Mouse (Mus musculus) C2C12 (cell line): ENCODE measurements around the gene Sinhcaf. TPM values are rescaled to one million over a fixed set of nuclear protein-coding genes. Genes with fewer than 3 reads are reported as not detected.

Experiments used
- H3K27me3 ChIP-seq: one replicate; pipeline ENCODE4 v1.6.1; 2011; ENCODE audit not compliant: control insufficient read depth, insufficient read depth, insufficient read length
- H3K36me3 ChIP-seq: one replicate; pipeline ENCODE4 v1.6.1; 2011; ENCODE audit not compliant: control insufficient read depth, insufficient read depth
- H3K4me3 ChIP-seq: one replicate; pipeline ENCODE4 v1.5.1; 2011; ENCODE audit warnings: mild to moderate bottlenecking, control low read depth; ENCODE audit not compliant: poor library complexity, insufficient read depth, severe bottlenecking
- H3K79me2 ChIP-seq: one replicate; pipeline ENCODE4 v1.6.1; 2011; ENCODE audit not compliant: control insufficient read depth, insufficient read depth
- H3K79me3 ChIP-seq: one replicate; pipeline ENCODE4 v1.6.1; 2011; ENCODE audit warnings: low read depth, control low read depth
- H3ac ChIP-seq: one replicate; pipeline ENCODE3; 2011; ENCODE audit warnings: low read depth; ENCODE audit not compliant: control insufficient read depth, insufficient read length
- CEBPB ChIP-seq: IDR thresholded peaks from one replicate; pipeline ENCODE4 v1.6.1; 2011; ENCODE audit warnings: low read depth, mild to moderate bottlenecking, control low read depth, moderate library complexity
- CTCF ChIP-seq: IDR thresholded peaks from one replicate; pipeline ENCODE4 v1.5.1; 2011; ENCODE audit not compliant: control insufficient read depth, insufficient read depth, insufficient read length
- FOSL1 ChIP-seq: IDR thresholded peaks from one replicate; pipeline ENCODE4 v1.8.0; 2011; ENCODE audit warnings: mild to moderate bottlenecking, low read length; ENCODE audit not compliant: poor library complexity, insufficient read depth, severe bottlenecking
- MAX ChIP-seq: IDR thresholded peaks from one replicate; pipeline ENCODE4 v1.6.1; 2011; ENCODE audit warnings: mild to moderate bottlenecking, control low read depth
- MYOD1 ChIP-seq: IDR thresholded peaks from one replicate; pipeline ENCODE4 v1.6.1; 2011; ENCODE audit warnings: low read depth; ENCODE audit not compliant: control insufficient read depth, insufficient read length
- MYOG ChIP-seq: IDR thresholded peaks from one replicate; pipeline ENCODE4 v1.6.1; 2011; ENCODE audit not compliant: control insufficient read depth, insufficient read length; ENCODE audit errors: extremely low read depth
- USF1 ChIP-seq: IDR thresholded peaks from one replicate; pipeline ENCODE4 v1.6.1; 2011; ENCODE audit warnings: low read depth, mild to moderate bottlenecking, control low read depth, moderate library complexity
- polyA plus RNA-seq: library from polyadenylated mRNA; unstranded; fragments of >200 nt; fragmentation: generic; extraction: Trizol; gene quantifications from one replicate; pipeline ENCODE4 v1.2.1, GENCODE M21; 2012; ENCODE audit warnings: missing spikeins

Gene Sinhcaf
- polyA plus RNA-seq, 1 experiment: 22.4 TPM

DNA sequence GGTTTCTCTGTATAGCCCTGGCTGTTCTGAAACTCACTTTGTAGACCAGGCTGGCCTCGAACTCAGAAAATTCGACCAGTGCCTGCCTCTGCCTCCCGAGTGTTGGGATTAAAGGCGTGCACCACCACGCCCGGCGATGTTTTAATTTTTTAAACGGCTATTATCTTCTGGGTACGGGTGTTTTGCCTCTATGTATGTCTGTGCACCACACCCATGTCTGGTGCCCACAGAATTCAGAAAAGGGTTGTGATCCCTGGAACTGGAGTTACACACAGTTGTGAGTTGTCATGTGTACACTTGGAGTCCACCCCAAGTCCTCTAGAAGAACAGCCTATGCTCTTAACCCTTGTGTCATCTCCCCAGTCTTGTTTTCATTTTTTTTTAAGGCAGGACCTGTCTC lies 39.3 kb downstream of the Sinhcaf start:
- Histone ChIP-seq H3ac (no peak overlapping the region), H3K79me2 (no peaks in the 10 kb centered on the region), H3K36me3 (no peaks in the 10 kb centered on the region), H3K79me3 (no peaks in the 10 kb centered on the region), H3K27me3 (no peaks in the 10 kb centered on the region), H3K4me3 (no peak overlapping the region)
- TF ChIP-seq MYOG (no peak), USF1 (no peak), FOSL1 (no peak), CTCF (no peak), MAX (no peak), MYOD1 (no peak), CEBPB (no peak)

DNA sequence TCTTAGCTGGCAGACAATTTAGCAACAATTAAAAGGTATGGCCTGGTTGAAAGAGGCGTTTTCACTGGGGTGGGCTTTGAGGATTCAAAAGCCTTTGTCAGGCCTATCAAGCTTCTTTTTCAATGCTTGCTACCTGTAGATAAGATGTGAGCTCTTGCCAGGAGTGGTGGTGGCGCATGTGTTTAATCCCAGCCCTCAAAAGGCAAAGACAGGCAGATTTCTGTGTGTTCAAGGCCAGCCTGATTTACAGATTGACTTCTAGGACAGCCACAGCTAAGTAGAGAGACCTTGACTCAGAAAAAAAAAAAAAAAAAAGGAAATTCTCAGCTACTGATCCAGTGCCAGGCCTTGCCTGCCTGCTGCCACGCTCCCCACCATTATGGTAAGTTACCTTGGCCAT lies 43.5 kb downstream of the Sinhcaf start:
- Histone ChIP-seq H3K36me3 (no peaks in the 10 kb centered on the region), H3K79me3 (no peaks in the 10 kb centered on the region), H3K4me3 (no peak overlapping the region), H3ac (no peak overlapping the region), H3K79me2 (no peaks in the 10 kb centered on the region), H3K27me3 (no peaks in the 10 kb centered on the region)
- TF ChIP-seq CEBPB: no peak
- TF ChIP-seq MYOD1: no peak
- TF ChIP-seq CTCF: no peak
- TF ChIP-seq MAX: no peak

DNA sequence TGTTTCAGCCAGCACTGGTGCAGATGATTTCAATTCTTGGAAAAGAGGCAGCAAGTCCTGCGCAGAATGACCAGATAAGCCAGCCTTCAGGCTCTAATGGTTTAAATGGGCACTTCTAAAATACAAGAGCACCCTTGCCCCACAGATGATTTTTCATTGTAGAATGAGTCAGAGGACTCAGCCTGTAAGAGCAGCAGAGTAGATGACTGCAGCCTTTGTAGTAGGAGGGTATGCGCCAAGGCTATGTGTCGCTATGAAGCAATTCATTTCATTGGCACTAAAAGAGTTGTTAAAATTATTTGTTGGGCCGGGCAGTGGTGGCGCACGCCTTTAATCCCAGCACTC lies 49.8 kb downstream of the Sinhcaf start:
- Histone ChIP-seq H3K79me2 (no peaks in the 10 kb centered on the region), H3K79me3 (no peaks in the 10 kb centered on the region), H3K27me3 (no peaks in the 10 kb centered on the region), H3K4me3 (peak overlapping the region; percentile 45), H3K36me3 (no peaks in the 10 kb centered on the region), H3ac (peak overlapping the region; percentile 82)
- TF ChIP-seq USF1: no peak
- TF ChIP-seq MYOD1: no peak
- TF ChIP-seq CTCF: no peak
- TF ChIP-seq MYOG: no peak
- no peak for TF ChIP-seq FOSL1
- TF ChIP-seq CEBPB: no peak
- no peak for TF ChIP-seq MAX

DNA sequence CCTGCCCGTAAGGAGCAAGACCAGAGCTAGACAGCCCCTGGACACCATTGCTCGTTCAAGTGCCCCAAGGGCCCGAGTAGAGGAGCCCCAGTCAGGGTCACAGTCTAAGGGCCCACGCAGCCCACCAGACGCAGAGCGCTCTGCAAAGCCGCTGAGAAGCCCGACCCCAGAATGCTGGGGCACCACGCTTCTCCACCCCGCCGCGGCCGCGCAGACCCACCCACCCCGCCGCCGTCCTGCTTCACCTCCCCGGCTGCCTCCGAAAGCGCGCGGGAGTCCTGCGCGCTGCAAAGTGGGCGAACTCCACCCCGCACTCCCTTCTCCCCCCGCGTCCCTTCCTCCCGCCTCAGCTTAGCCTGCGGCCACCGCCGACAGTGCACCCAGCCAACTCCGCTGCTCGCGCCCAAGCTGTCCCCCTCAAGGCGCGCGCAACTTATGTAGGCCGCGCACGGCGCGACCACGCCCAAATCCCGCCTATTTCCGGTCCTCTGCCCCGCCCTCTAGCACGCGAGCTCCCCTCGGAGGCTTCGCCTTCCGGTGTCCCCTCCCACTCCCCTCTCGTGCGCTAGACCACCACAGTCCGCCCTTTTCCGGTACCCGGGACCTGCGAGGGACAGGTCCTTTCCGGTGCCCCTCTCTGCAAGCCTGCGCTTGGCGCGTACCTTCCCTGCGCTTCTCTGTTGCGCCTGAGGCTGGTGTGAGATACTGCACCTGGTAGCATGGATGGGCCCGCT lies 50.3 kb downstream of the Sinhcaf start, which contains the start of gene Caprin2:
Caprin2 (minus strand) TSS at position 465 of the 734 bp plus-strand sequence.
- peak within 1 kb of the TSS; percentile 45 for H3K4me3 ChIP-seq
- TF ChIP-seq CTCF (no peak), MYOD1 (no peak), FOSL1 (no peak), MAX (no peak), CEBPB (no peak), USF1 (no peak), MYOG (no peak)
- no peaks in the 10 kb centered on the region for H3K79me3 ChIP-seq
- H3K79me2 ChIP-seq: no peaks in the 10 kb centered on the region
- H3K36me3 ChIP-seq: no peaks in the 10 kb centered on the region
- H3K27me3 ChIP-seq: no peaks in the 10 kb centered on the region
- peak within 1 kb of the TSS; percentile 82 for H3ac ChIP-seq

DNA sequence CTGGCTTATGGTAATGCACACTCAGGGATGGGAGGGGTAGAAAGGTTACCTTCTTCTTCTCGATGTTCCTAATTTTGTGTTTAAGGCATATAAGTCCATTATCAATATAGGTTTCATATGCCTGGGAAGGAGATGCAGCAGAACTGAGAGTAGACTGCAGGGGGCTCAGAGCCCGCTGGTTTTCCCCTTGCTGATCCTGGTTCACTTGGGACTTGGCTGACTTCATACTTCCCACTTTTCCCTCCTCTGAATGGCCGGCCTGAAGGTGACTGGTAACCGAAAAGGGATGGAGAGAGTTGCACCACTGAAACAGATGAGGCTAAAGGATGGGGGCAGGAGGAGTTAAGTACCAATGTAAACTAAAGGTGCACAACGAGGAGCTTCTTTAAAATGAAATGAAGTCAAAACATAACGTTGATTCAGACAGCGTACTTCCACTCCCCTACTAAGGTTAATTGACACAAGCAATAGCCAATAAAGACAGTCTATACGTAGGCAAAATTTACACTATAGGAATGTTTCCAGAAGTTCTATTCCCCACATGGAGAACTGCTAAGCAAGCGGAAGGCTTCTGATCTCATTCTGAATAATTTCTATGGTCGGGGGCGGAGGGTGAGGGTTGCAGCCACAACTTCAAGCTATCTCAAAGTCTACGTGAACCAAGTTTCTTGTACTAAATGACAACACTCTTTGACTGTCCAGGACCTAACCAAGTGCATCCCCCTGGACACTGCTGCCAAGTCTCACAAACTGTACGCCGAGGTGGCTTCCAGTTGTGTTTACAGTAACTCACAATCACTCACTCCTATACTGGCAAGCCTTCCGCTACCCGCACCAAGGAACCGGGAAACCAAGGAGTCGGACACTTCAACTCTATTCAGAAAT lies 51.1 kb downstream of the Sinhcaf start:
- H3K79me2 ChIP-seq: no peaks in the 10 kb centered on the region
- no peaks in the 10 kb centered on the region for H3K36me3 ChIP-seq
- no peaks in the 10 kb centered on the region for H3K27me3 ChIP-seq
- H3ac ChIP-seq: peak overlapping the region; percentile 82
- H3K79me3 ChIP-seq: no peaks in the 10 kb centered on the region
- peak overlapping the region; percentile 45 for H3K4me3 ChIP-seq
- TF ChIP-seq MAX (no peak), CTCF (no peak), CEBPB (no peak), MYOD1 (no peak), MYOG (no peak), FOSL1 (no peak), USF1 (no peak)

DNA sequence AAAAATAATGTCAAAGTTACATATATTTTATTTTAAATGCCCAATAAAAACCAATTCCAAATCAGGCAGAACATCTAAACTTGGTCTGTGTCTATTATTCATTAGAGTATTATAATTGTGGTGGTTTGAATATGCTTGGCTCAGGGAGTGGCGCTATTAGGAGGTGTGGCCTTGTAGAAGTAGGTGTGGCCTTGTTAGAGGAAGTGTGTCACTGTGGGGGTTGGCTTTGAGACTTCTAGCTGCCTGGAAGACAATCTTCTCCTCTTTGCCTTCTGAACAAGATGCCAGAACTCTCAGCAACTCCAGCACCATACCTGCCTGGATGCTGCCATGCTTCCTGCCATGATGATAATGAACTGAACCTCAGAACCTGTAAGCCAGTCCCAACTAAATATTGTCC lies 72.4 kb downstream of the Sinhcaf start:
- Histone ChIP-seq H3K4me3 (no peak overlapping the region), H3K79me3 (no peaks in the 10 kb centered on the region), H3ac (no peak overlapping the region), H3K79me2 (no peaks in the 10 kb centered on the region), H3K27me3 (no peaks in the 10 kb centered on the region), H3K36me3 (no peaks in the 10 kb centered on the region)
- TF ChIP-seq CTCF (no peak), MYOG (no peak), MAX (no peak), CEBPB (no peak), FOSL1 (no peak), USF1 (no peak), MYOD1 (no peak)

Other genes starting within 250 kb of the Sinhcaf start
- gene Ipo8, start 115.0 kb downstream of the Sinhcaf start, polyA plus RNA-seq: 14.1 TPM
- 1.8 TPM for gene Caprin2, start 50.2 kb downstream of the Sinhcaf start, polyA plus RNA-seq
- 2.6 TPM for gene Dennd5b, start 155.2 kb upstream of the Sinhcaf start, polyA plus RNA-seq
- gene Gm10203, start 183.7 kb upstream of the Sinhcaf start, polyA plus RNA-seq: not detected
- 2.2 TPM for gene Etfbkmt, start 193.4 kb upstream of the Sinhcaf start, polyA plus RNA-seq
- gene Amn1, start 242.2 kb upstream of the Sinhcaf start, polyA plus RNA-seq: 7.8 TPM